Mouse (Mus musculus) ES-Bruce4 (cell line): ENCODE data around the gene Cbx7.

ENCODE experiments used
- CTCF ChIP-seq: IDR thresholded peaks from one replicate; pipeline ENCODE4 v1.8.1; 2011; ENCODE audit warnings: low read depth, low read length
- EP300 ChIP-seq: IDR thresholded peaks from 2 replicates; pipeline ENCODE4 v1.6.1; 2011; ENCODE audit warnings: low read depth, low read length; ENCODE audit not compliant: insufficient read depth
- POLR2A ChIP-seq: IDR thresholded peaks from one replicate; pipeline ENCODE4 v1.8.1; 2011; ENCODE audit warnings: low read length; ENCODE audit not compliant: insufficient read depth

- TF ChIP-seq CTCF = no peak
- no peak for TF ChIP-seq POLR2A
- no peak for TF ChIP-seq EP300
Measured at GRCm38 (mm10) chr15:79996781-79997180, 25.9 kb upstream of the Cbx7 start.
